Mouse (Mus musculus): ENCODE results near the gene Fam221a.
"Not testable (repeated sequence)": the region's sequence is repeated elsewhere in the genome, so short reads cannot be mapped to it uniquely, and the experiment has no call there.

Gene Fam221a

GRCm38 (mm10) chr6:49394276-49394675 lies 26.7 kb downstream of the Fam221a start:
- no peak for DNase-seq (ENCODE audit: low spot score)

- no peak for DNase-seq (ENCODE audit: low spot score)
Measured at GRCm38 (mm10) chr6:49395316-49395715, 27.8 kb downstream of the Fam221a start, which contains the start of gene Stk31. Gene Stk31, plus strand, starts transcription at chr6:49395604.

- no peak for DNase-seq (ENCODE audit: low spot score)
Measured at GRCm38 (mm10) chr6:49397466-49397865, 29.9 kb downstream of the Fam221a start.

GRCm38 (mm10) chr6:49398365-49398764 lies 30.8 kb downstream of the Fam221a start:
- DNase-seq (ENCODE audit: low spot score), result no peak

- no peak for DNase-seq (ENCODE audit: low spot score)
Measured at GRCm38 (mm10) chr6:49410830-49411229, 43.3 kb downstream of the Fam221a start.

GRCm38 (mm10) chr6:49412967-49413366 lies 45.4 kb downstream of the Fam221a start:
- not testable (repeated sequence) for DNase-seq (ENCODE audit: low spot score)

- no peak for DNase-seq (ENCODE audit: low spot score)
Measured at GRCm38 (mm10) chr6:49415971-49416370, 48.4 kb downstream of the Fam221a start.

GRCm38 (mm10) chr6:49437306-49437705 lies 69.8 kb downstream of the Fam221a start:
- DNase-seq (ENCODE audit: low spot score), result no peak

Data from yolk sac, embryonic 10.5 days (tissue).